Comparison of ENCODE assay signal across 9 mouse cellular contexts in genomic region chr8:127191387-127191786, GRCm38 (mm10).
DNase-seq lines count a peak whose midpoint lies in the region; ATAC-seq lines count a peak whose summit lies in the region.
"Had no signal": no experiment of that assay in that cellular context is flagged by ENCODE, and none has a peak within 500 bp of the region (broad histone marks: within the 10 kb centered on the region; RNA-seq: fewer than 3 reads in every experiment).

No protein-coding gene starts in this region.

- H3K36me3 ChIP-seq in forebrain, embryonic 13.5 days (ENCODE audit: poor library complexity, severe bottlenecking) = no peaks in the 10 kb centered on the region
- no peaks in the 10 kb centered on the region for H3K36me3 ChIP-seq in intestine, embryonic 16.5 days (ENCODE audit: control insufficient read depth, insufficient read depth, low read length)
- H3K36me3 ChIP-seq: lung, embryonic 15.5 days had no signal

- no peak overlapping the region for H3K4me2 ChIP-seq in forebrain, embryonic 13.5 days
- no peak overlapping the region for H3K4me2 ChIP-seq in intestine, embryonic 16.5 days (ENCODE audit: low read depth, low read length)
- H3K4me2 ChIP-seq: lung, embryonic 15.5 days had no signal

- WGBS in forebrain, embryonic 13.5 days = 29% methylated on average over 5 of the region's 5 CpGs
- 43% methylated on average over 5 of the region's 5 CpGs for whole genome bisulfite sequencing in intestine, embryonic 16.5 days

- ATAC-seq in forebrain, embryonic 13.5 days = peak; percentile 59
- ATAC-seq in intestine, embryonic 16.5 days = 0 out of 2 replicates have a peak, but pooled peaks have one; percentile 31

- peak; percentile 46 for DNase-seq in ovary, postnatal 14 days (ENCODE audit: low spot score)
- DNase-seq in ovary, adult 18-20 months (ENCODE audit: low spot score) = no peak
- DNase-seq in c-Kit-positive CD71-negative TER-119-negative erythroid progenitor cells, embryonic 14.5 days (ENCODE audit: low read depth) = peak; percentile 26
- DNase-seq in left cerebral cortex, postnatal 14 days (ENCODE audit: low spot score in 2 of 2) = peak; percentile 54 to 69
- peak; percentile 54 for DNase-seq in naive thymus-derived CD4-positive, alpha-beta T cell, adult 2 months (ENCODE audit: low read depth)
- peak; percentile 63 for DNase-seq in thymus, postnatal 4 days

- H3K27me3 ChIP-seq in forebrain, embryonic 13.5 days = no peaks in the 10 kb centered on the region
- no peaks in the 10 kb centered on the region for H3K27me3 ChIP-seq in intestine, embryonic 16.5 days (replicated peaks; ENCODE audit: control insufficient read depth, insufficient read depth, low read length)
- H3K27me3 ChIP-seq: lung, embryonic 15.5 days had no signal

- H3K4me3 ChIP-seq in forebrain, embryonic 13.5 days = no peak overlapping the region
- no peak overlapping the region for H3K4me3 ChIP-seq in intestine, embryonic 16.5 days (ENCODE audit: low read length)
- H3K4me3 ChIP-seq: lung, embryonic 15.5 days had no signal

- intact Hi-C loops in left cerebral cortex, postnatal 14 days (cut with DNase I) = loop anchor here (2.0 to 10.0 kb wide), 5 partner anchors 233 to 1361 kb away; no protein-coding TSS in a partner anchor

- peaks cover 48% of the 10 kb centered on the region for H3K4me1 ChIP-seq in forebrain, embryonic 13.5 days
- no peaks in the 10 kb centered on the region for H3K4me1 ChIP-seq in intestine, embryonic 16.5 days (ENCODE audit: control insufficient read depth, insufficient read depth, low read length)
- H3K4me1 ChIP-seq: lung, embryonic 15.5 days had no signal

- no peak overlapping the region for H3K9ac ChIP-seq in forebrain, embryonic 13.5 days
- H3K9ac ChIP-seq in intestine, embryonic 16.5 days (ENCODE audit: low read depth, low read length) = no peak overlapping the region
- H3K9ac ChIP-seq: lung, embryonic 15.5 days had no signal

- no peaks in the 10 kb centered on the region for H3K9me3 ChIP-seq in forebrain, embryonic 13.5 days (replicated peaks)
- H3K9me3 ChIP-seq in intestine, embryonic 16.5 days (ENCODE audit: control insufficient read depth, low read length) = no peaks in the 10 kb centered on the region
- H3K9me3 ChIP-seq: lung, embryonic 15.5 days had no signal

- H3K27ac ChIP-seq in forebrain, embryonic 13.5 days = no peak overlapping the region
- H3K27ac ChIP-seq in intestine, embryonic 16.5 days (ENCODE audit: low read length) = no peak overlapping the region
- H3K27ac ChIP-seq: lung, embryonic 15.5 days had no signal
